Mouse (Mus musculus): Measurements from ENCODE around the gene Scn1b. TPM values are rescaled to one million over a fixed set of nuclear protein-coding genes. Genes with fewer than 3 reads are reported as not detected.

The Scn1b gene
- polyA plus RNA-seq, 1 experiment from 2014 or later, result 0.60 TPM

GRCm38 (mm10) chr7:31082106-31082505, 44.7 kb downstream of the Scn1b start:
- H3K4me1 ChIP-seq (replicated peaks; ENCODE audit: control insufficient read depth, insufficient read depth, low read length), result no peaks in the 10 kb centered on the region
- no peaks in the 10 kb centered on the region for H3K9me3 ChIP-seq (ENCODE audit: control insufficient read depth, low read length)
- DNase-seq (ENCODE audit: low spot score) (no peak), ATAC-seq (ENCODE audit: low FRiP score) (no peak)
- H3K36me3 ChIP-seq (ENCODE audit: control insufficient read depth, insufficient read depth, low read length), result no peaks in the 10 kb centered on the region
- no peak overlapping the region for H3K4me2 ChIP-seq (replicated peaks; ENCODE audit: low read depth, low read length)
- no peak overlapping the region for H3K27ac ChIP-seq (ENCODE audit: low read depth, low read length)
- no peaks in the 10 kb centered on the region for H3K27me3 ChIP-seq (ENCODE audit: control insufficient read depth, insufficient read depth, low read length)
- H3K9ac ChIP-seq (ENCODE audit: low read depth, low read length), result no peak overlapping the region
- no peak overlapping the region for H3K4me3 ChIP-seq (ENCODE audit: low read depth, low read length)

DNA sequence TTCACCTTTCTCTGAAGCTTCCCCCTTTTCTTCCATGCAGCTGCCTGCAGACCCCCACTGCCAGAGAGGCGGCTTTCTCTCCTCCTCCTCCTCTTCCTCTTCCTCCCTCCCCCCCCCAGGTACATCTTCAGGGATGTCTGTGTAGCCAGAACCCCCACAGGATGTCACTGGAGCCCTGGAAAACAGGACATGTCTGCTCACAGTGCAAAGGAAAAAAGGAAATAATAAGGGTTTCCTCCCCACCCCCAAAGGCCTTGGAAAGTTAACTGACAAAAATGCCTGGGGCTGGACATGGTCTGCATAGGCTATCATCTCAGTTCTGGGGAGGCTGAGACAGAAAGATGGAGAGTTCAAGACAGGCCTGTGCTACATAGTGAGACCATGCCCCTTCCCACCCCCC, 45.7 kb downstream of the Scn1b start:
- no peak overlapping the region for H3K27ac ChIP-seq (ENCODE audit: low read depth, low read length)
- WGBS, result 54% methylated on average over 1 of the region's 1 CpGs
- DNase-seq (ENCODE audit: low spot score) (no peak), ATAC-seq (ENCODE audit: low FRiP score) (no peak)
- no peak overlapping the region for H3K9ac ChIP-seq (ENCODE audit: low read depth, low read length)
- no peaks in the 10 kb centered on the region for H3K4me1 ChIP-seq (replicated peaks; ENCODE audit: control insufficient read depth, insufficient read depth, low read length)
- H3K4me2 ChIP-seq (replicated peaks; ENCODE audit: low read depth, low read length), result no peak overlapping the region
- H3K36me3 ChIP-seq (ENCODE audit: control insufficient read depth, insufficient read depth, low read length), result no peaks in the 10 kb centered on the region
- no peak overlapping the region for H3K4me3 ChIP-seq (ENCODE audit: low read depth, low read length)
- no peaks in the 10 kb centered on the region for H3K27me3 ChIP-seq (ENCODE audit: control insufficient read depth, insufficient read depth, low read length)
- H3K9me3 ChIP-seq (ENCODE audit: control insufficient read depth, low read length), result no peaks in the 10 kb centered on the region

- no peak for DNase-seq (ENCODE audit: low spot score)
- H3K4me2 ChIP-seq (replicated peaks; ENCODE audit: low read depth, low read length), result no peak overlapping the region
- H3K36me3 ChIP-seq (ENCODE audit: control insufficient read depth, insufficient read depth, low read length), result no peaks in the 10 kb centered on the region
- no peak for ATAC-seq (ENCODE audit: low FRiP score)
- no peaks in the 10 kb centered on the region for H3K9me3 ChIP-seq (ENCODE audit: control insufficient read depth, low read length)
- no peak overlapping the region for H3K27ac ChIP-seq (ENCODE audit: low read depth, low read length)
- WGBS, result 52% methylated on average over 3 of the region's 3 CpGs
- no peak overlapping the region for H3K4me3 ChIP-seq (ENCODE audit: low read depth, low read length)
- H3K9ac ChIP-seq (ENCODE audit: low read depth, low read length), result no peak overlapping the region
- H3K27me3 ChIP-seq (ENCODE audit: control insufficient read depth, insufficient read depth, low read length), result no peaks in the 10 kb centered on the region
- no peaks in the 10 kb centered on the region for H3K4me1 ChIP-seq (replicated peaks; ENCODE audit: control insufficient read depth, insufficient read depth, low read length)
Observed at GRCm38 (mm10) chr7:31080611-31081010, 46.2 kb downstream of the Scn1b start.

GRCm38 (mm10) chr7:31079670-31080069, 47.1 kb downstream of the Scn1b start:
- Histone ChIP-seq H3K9ac (ENCODE audit: low read depth, low read length) (no peak overlapping the region), H3K4me2 (replicated peaks; ENCODE audit: low read depth, low read length) (no peak overlapping the region), H3K4me1 (replicated peaks; ENCODE audit: control insufficient read depth, insufficient read depth, low read length) (no peaks in the 10 kb centered on the region), H3K4me3 (ENCODE audit: low read depth, low read length) (no peak overlapping the region), H3K27ac (ENCODE audit: low read depth, low read length) (no peak overlapping the region), H3K36me3 (ENCODE audit: control insufficient read depth, insufficient read depth, low read length) (no peaks in the 10 kb centered on the region), H3K27me3 (ENCODE audit: control insufficient read depth, insufficient read depth, low read length) (no peaks in the 10 kb centered on the region), H3K9me3 (ENCODE audit: control insufficient read depth, low read length) (no peaks in the 10 kb centered on the region)
- no peak for DNase-seq (ENCODE audit: low spot score)
- 89% methylated on average over 8 of the region's 8 CpGs for WGBS
- ATAC-seq (ENCODE audit: low FRiP score), result no peak

DNA sequence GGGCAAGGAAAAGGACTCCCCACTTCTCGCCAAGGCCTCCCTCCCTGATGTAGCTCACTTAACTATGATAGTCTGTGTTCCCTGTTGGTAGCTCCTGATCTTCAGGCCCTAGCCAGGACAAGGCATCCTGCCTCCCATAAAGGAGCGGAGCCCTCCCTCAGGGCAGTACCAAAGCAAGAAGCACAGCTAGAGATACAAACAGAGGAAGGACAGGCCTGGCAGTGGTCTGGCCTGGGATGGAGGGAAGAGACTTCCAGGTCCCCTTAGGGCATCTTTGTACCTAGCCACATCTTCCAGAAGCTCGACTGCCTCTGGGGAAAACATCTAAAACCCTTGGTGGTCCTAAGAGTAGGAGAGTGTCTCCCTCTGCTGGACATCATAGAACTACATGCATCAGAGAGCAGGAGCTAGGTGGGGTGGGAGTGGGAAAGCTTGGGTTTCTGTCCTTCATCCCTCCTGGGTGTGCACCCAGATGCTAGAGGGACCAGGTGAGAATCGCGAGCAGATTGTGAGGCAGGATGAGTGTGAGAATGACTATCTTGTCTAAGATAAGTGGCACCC, 48.8 kb downstream of the Scn1b start:
- H3K4me1 ChIP-seq (replicated peaks; ENCODE audit: control insufficient read depth, insufficient read depth, low read length), result no peaks in the 10 kb centered on the region
- ATAC-seq (ENCODE audit: low FRiP score) (no peak), DNase-seq (ENCODE audit: low spot score) (peak; percentile 65)
- WGBS, result 43% methylated on average over 5 of the region's 5 CpGs
- no peak overlapping the region for H3K9ac ChIP-seq (ENCODE audit: low read depth, low read length)
- H3K4me2 ChIP-seq (replicated peaks; ENCODE audit: low read depth, low read length), result no peak overlapping the region
- no peak overlapping the region for H3K4me3 ChIP-seq (ENCODE audit: low read depth, low read length)
- no peaks in the 10 kb centered on the region for H3K27me3 ChIP-seq (ENCODE audit: control insufficient read depth, insufficient read depth, low read length)
- no peak overlapping the region for H3K27ac ChIP-seq (ENCODE audit: low read depth, low read length)
- H3K9me3 ChIP-seq (ENCODE audit: control insufficient read depth, low read length), result no peaks in the 10 kb centered on the region
- no peaks in the 10 kb centered on the region for H3K36me3 ChIP-seq (ENCODE audit: control insufficient read depth, insufficient read depth, low read length)

DNA sequence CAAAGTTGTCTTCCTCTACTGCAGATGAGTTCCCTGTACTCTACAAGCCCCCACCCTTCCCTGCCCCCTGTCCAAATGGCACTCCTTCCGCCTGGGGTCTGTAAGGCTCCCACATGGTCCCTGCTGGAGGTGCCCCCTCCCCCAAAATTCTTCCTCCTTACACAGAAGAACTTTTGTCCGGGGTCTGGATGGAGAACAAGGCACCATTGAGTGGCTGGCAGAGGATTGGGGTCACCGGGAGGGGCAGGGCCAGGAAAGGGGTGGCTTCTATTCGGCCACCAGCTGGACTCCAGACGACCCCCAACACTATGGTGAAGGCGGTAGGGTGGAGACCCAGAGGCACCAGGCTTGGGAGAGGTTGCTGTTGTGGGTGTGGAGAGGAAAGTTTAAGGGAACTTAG, 49.3 kb downstream of the Scn1b start:
- WGBS, result 42% methylated on average over 6 of the region's 6 CpGs
- H3K9me3 ChIP-seq (ENCODE audit: control insufficient read depth, low read length), result no peaks in the 10 kb centered on the region
- no peaks in the 10 kb centered on the region for H3K4me1 ChIP-seq (replicated peaks; ENCODE audit: control insufficient read depth, insufficient read depth, low read length)
- H3K36me3 ChIP-seq (ENCODE audit: control insufficient read depth, insufficient read depth, low read length), result no peaks in the 10 kb centered on the region
- no peak overlapping the region for H3K27ac ChIP-seq (ENCODE audit: low read depth, low read length)
- no peaks in the 10 kb centered on the region for H3K27me3 ChIP-seq (ENCODE audit: control insufficient read depth, insufficient read depth, low read length)
- H3K4me2 ChIP-seq (replicated peaks; ENCODE audit: low read depth, low read length), result no peak overlapping the region
- ATAC-seq (ENCODE audit: low FRiP score) (peak; percentile 22; the same call in 1 of the 2 replicates), DNase-seq (ENCODE audit: low spot score) (no peak)
- no peak overlapping the region for H3K9ac ChIP-seq (ENCODE audit: low read depth, low read length)
- no peak overlapping the region for H3K4me3 ChIP-seq (ENCODE audit: low read depth, low read length)

DNA sequence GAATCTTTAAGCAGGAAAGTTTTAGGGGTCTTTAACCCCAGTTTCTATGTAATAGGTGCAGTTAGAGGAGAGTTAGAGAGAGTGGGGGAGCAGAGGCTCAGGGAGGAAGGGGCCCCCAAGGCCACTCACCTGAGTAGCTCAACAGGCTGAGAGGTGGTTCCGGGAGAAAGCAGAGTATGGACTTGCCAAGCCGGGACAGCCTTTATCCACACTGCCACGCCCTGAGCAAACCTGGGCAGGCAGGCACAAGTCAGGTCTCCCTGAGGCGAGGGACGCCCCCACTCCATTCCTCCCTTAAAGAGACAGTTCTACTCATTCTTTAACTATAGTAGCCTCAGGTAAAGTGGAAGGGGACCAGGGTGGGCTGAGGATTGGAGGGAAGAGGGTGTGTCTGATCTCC, 50.3 kb downstream of the Scn1b start, which contains the start of gene Fxyd3:
Fxyd3 (minus strand) TSS at position 213 of the 400 bp plus-strand sequence.
- DNase-seq (ENCODE audit: low spot score) (no peak), ATAC-seq (ENCODE audit: low FRiP score) (no peak)
- WGBS, result 56% methylated on average over 5 of the region's 5 CpGs
- H3K27ac ChIP-seq (ENCODE audit: low read depth, low read length), result no peak within 1 kb of the TSS
- no peak within 1 kb of the TSS for H3K9ac ChIP-seq (ENCODE audit: low read depth, low read length)
- no peaks in the 10 kb centered on the region for H3K9me3 ChIP-seq (ENCODE audit: control insufficient read depth, low read length)
- no peaks in the 10 kb centered on the region for H3K36me3 ChIP-seq (ENCODE audit: control insufficient read depth, insufficient read depth, low read length)
- no peaks in the 10 kb centered on the region for H3K27me3 ChIP-seq (ENCODE audit: control insufficient read depth, insufficient read depth, low read length)
- no peak within 1 kb of the TSS for H3K4me3 ChIP-seq (ENCODE audit: low read depth, low read length)
- H3K4me2 ChIP-seq (replicated peaks; ENCODE audit: low read depth, low read length), result no peak within 1 kb of the TSS
- H3K4me1 ChIP-seq (replicated peaks; ENCODE audit: control insufficient read depth, insufficient read depth, low read length), result no peaks in the 10 kb centered on the region; the same call in 1 of the 2 replicates

- Histone ChIP-seq H3K9me3 (ENCODE audit: control insufficient read depth, low read length) (no peaks in the 10 kb centered on the region), H3K9ac (ENCODE audit: low read depth, low read length) (no peak overlapping the region), H3K27ac (ENCODE audit: low read depth, low read length) (no peak overlapping the region), H3K4me3 (ENCODE audit: low read depth, low read length) (no peak overlapping the region), H3K27me3 (ENCODE audit: control insufficient read depth, insufficient read depth, low read length) (no peaks in the 10 kb centered on the region), H3K36me3 (ENCODE audit: control insufficient read depth, insufficient read depth, low read length) (no peaks in the 10 kb centered on the region), H3K4me2 (replicated peaks; ENCODE audit: low read depth, low read length) (no peak overlapping the region), H3K4me1 (replicated peaks; ENCODE audit: control insufficient read depth, insufficient read depth, low read length) (no peaks in the 10 kb centered on the region; the same call in 1 of the 2 replicates)
- ATAC-seq (ENCODE audit: low FRiP score) (no peak), DNase-seq (ENCODE audit: low spot score) (no peak)
- 86% methylated on average over 5 of the region's 5 CpGs for WGBS
Observed at GRCm38 (mm10) chr7:31074713-31075069, 52.1 kb downstream of the Scn1b start.

DNA sequence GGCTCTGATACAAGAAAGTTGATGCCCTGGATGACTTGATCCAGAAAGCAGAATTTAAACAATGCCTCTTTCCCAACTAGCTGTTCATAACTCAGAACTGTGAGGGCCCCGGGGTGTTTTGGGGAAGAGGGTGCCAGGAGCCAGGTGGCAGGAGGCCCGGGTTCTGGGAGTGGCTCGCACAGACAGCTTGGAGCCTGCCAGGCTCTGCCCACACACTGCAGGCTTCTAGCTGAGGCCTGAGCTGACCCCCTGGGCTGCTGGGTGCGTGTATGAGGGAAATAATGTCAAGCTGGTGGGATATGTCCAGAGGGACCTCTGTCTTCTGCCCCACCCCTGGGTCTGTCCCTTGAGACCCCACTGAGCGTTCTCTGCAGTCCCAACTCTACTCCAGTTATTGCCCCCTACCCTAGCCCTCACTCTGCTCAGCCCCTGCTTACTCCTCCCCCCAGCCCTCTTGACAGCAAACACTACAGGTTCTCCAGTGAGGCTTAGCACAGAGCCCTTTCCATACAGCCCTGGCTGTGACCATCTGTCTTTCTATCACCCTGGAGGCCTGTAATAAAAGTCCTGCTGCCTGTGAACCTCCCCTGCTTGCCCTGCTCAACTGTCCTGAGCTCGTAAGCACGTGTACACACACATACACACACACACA, 52.6 kb downstream of the Scn1b start:
- Histone ChIP-seq H3K9ac (ENCODE audit: low read depth, low read length) (no peak overlapping the region), H3K36me3 (ENCODE audit: control insufficient read depth, insufficient read depth, low read length) (no peaks in the 10 kb centered on the region), H3K27me3 (ENCODE audit: control insufficient read depth, insufficient read depth, low read length) (no peaks in the 10 kb centered on the region), H3K4me3 (ENCODE audit: low read depth, low read length) (no peak overlapping the region), H3K4me1 (replicated peaks; ENCODE audit: control insufficient read depth, insufficient read depth, low read length) (no peaks in the 10 kb centered on the region; the same call in 1 of the 2 replicates), H3K27ac (ENCODE audit: low read depth, low read length) (no peak overlapping the region), H3K9me3 (ENCODE audit: control insufficient read depth, low read length) (no peaks in the 10 kb centered on the region), H3K4me2 (replicated peaks; ENCODE audit: low read depth, low read length) (no peak overlapping the region)
- ATAC-seq (ENCODE audit: low FRiP score) (peak; percentile 33; the same call in 1 of the 2 replicates), DNase-seq (ENCODE audit: low spot score) (no peak)
- 71% methylated on average over 7 of the region's 7 CpGs for WGBS
